Mouse (Mus musculus) G1E (cell line): ENCODE results near the gene Hoxc10.

ENCODE experiments used
- CTCF ChIP-seq: IDR thresholded peaks from 2 replicates; pipeline ENCODE4 v1.5.1; 2012; ENCODE audit warnings: low read depth, low read length, inconsistent platforms, mixed read lengths
- GATA1 ChIP-seq: IDR thresholded peaks from 2 replicates; pipeline ENCODE4 v1.6.1; 2012; ENCODE audit warnings: borderline replicate concordance, low read length, inconsistent platforms, mixed read lengths
- GATA2 ChIP-seq: IDR thresholded peaks from 2 replicates; pipeline ENCODE4 v1.6.1; 2012; ENCODE audit warnings: low read depth, low read length, inconsistent platforms, borderline replicate concordance
- POLR2AphosphoS5 ChIP-seq: IDR thresholded peaks from 2 replicates; pipeline ENCODE4 v1.6.1; 2012; ENCODE audit warnings: low read depth, low read length, inconsistent platforms; ENCODE audit not compliant: insufficient replicate concordance
- TAL1 ChIP-seq: conservative IDR thresholded peaks from 2 replicates; pipeline ENCODE4 v1.6.1; 2012; ENCODE audit warnings: low read depth, low read length, inconsistent platforms, mixed read lengths

DNA sequence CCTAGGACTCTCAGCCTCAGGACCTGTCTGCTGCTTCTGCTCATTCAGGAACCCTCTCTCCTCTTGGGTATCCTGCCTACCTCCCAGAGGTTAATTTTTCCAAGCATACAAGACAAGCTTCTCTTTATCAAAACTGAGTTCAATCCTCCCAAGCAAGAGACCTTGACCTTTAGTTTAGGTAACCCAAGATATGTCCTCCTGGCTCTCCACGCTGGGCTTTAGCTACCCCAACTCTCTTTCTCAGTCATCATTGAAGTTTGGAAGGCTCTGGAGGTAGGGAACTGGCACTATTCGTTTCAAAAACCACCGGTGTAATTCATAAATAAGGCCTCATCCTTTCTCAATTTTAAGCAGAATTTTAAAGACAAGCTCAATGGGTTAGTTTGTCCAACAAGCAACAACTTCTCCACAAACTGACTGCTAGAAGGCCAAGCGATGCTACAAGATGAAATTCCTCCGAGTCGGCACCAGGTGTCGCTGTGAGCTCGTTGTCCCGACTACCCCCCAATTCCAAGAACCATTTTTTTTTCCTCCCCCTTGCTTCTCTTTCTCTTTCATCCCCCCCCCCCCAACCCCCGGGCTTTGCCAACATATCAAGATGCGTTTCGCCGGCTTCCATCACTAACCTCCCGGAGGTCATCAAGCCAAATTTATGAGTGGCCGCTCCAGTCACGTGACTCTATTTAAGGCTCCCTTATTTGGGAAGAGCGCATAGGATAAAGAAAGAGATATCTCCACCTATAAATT lies 46.8 kb downstream of the Hoxc10 start:
- TF ChIP-seq CTCF (peak; percentile 56), POLR2AphosphoS5 (no peak), GATA2 (no peak), TAL1 (no peak), GATA1 (no peak)
